Mouse (Mus musculus): ENCODE results near the gene Slc5a4b. TPM values are rescaled to one million over a fixed set of nuclear protein-coding genes. Genes with fewer than 3 reads are reported as not detected.

Slc5a4b gene
- not detected for polyA plus RNA-seq (2017; shearing (Covaris generic))

GRCm38 (mm10) chr10:76110861-76111260 lies at the start of gene Slc5a4b:
Slc5a4b (minus strand) TSS chr10:76110961.

GRCm38 (mm10) chr10:76147278-76147677 lies 36.5 kb upstream of the Slc5a4b start, which contains the start of gene Slc5a4a:
Slc5a4a (plus strand) TSS chr10:76147451.

GRCm38 (mm10) chr10:76032402-76033118 lies 78.2 kb downstream of the Slc5a4b start, which contains the start of gene Zfp280b:
Zfp280b (plus strand) TSS chr10:76032650.

Other genes starting within 250 kb of the Slc5a4b start
- 2.0 TPM for gene Derl3, start 217.5 kb downstream of the Slc5a4b start, polyA plus RNA-seq (2017; shearing (Covaris generic))
- 112 TPM for gene Smarcb1, start 189.3 kb downstream of the Slc5a4b start, polyA plus RNA-seq (2017; shearing (Covaris generic))
- gene Chchd10, start 177.8 kb downstream of the Slc5a4b start, polyA plus RNA-seq (2017; shearing (Covaris generic)), result 58.8 TPM
- 10.4 TPM for gene Mmp11, start 174.5 kb downstream of the Slc5a4b start, polyA plus RNA-seq (2017; shearing (Covaris generic))
- not detected for gene Gm867, start 170.3 kb downstream of the Slc5a4b start, polyA plus RNA-seq (2017; shearing (Covaris generic))
- 0.98 TPM for gene Vpreb3, start 167.9 kb downstream of the Slc5a4b start, polyA plus RNA-seq (2017; shearing (Covaris generic))
- gene Gm5134, start 156.4 kb downstream of the Slc5a4b start, polyA plus RNA-seq (2017; shearing (Covaris generic)), result 1.9 TPM
- 40.4 TPM for gene Zfp280b, start 78.3 kb downstream of the Slc5a4b start, polyA plus RNA-seq (2017; shearing (Covaris generic))
- not detected for gene Slc5a4a, start 36.5 kb upstream of the Slc5a4b start, polyA plus RNA-seq (2017; shearing (Covaris generic))
- gene Prmt2, start 126.9 kb upstream of the Slc5a4b start, polyA plus RNA-seq (2017; shearing (Covaris generic)), result 38.2 TPM
- gene S100b, start 142.9 kb upstream of the Slc5a4b start, polyA plus RNA-seq (2017; shearing (Covaris generic)), result not detected
- gene Dip2a, start 234.3 kb upstream of the Slc5a4b start, polyA plus RNA-seq (2017; shearing (Covaris generic)), result 2.2 TPM